ENCODE assay signal across 11 mouse cellular contexts in the genomic region with DNA sequence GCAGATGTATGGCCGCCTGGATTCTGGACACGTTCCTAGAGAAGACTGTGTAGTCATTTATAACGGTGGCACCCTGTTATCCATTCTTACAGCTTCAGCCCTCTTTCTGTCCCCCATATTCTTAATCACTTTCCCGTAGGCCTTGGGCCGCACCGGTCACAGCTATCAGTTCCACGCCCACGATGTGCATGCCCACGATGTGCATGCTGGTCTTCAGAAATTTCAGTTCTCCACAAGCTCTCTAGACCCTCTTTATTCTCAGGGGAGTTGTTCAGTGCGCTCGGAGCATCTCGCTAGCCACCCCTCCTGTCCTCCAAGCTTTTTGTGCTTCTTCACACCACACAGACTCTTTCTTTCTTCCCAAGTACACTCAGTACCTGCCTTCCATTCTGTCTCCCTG.
DNase-seq lines count a peak whose midpoint lies in the region; ATAC-seq and TF ChIP-seq lines count a peak whose summit lies in the region.
"Had no signal": no experiment of that assay in that cellular context is flagged by ENCODE, and none has a peak within 500 bp of the region (broad histone marks: within the 10 kb centered on the region; RNA-seq: fewer than 3 reads in every experiment).

No protein-coding gene starts in this region.

- in situ Hi-C loops in CH12.LX (cut with MboI; ENCODE audit: low pct_ligation_motif_present, low pct_unique_long_range_greater_than_20kb, low sequenced_read_pairs): no loop called here

- H3K9me3 ChIP-seq in kidney, embryonic 15.5 days (replicated peaks): no peaks in the 10 kb centered on the region
- H3K9me3 ChIP-seq in CH12.LX (replicated peaks; ENCODE audit: low read length): no peaks in the 10 kb centered on the region
- no peaks in the 10 kb centered on the region for H3K9me3 ChIP-seq in limb, embryonic 12.5 days

- H3K79me2 ChIP-seq in CH12.LX (replicated peaks; ENCODE audit: control insufficient read depth, extremely low read depth, insufficient read depth, poor library complexity, severe bottlenecking): peaks cover 64% of the 10 kb centered on the region

- DNase-seq in kidney, postnatal 10 days: no peak
- DNase-seq in CH12.LX (ENCODE audit: extremely low read depth): peak; percentile 58
- DNase-seq in adrenal gland, postnatal 36 days: no peak
- DNase-seq in adrenal gland, adult 2 months: no peak
- DNase-seq: right cerebral cortex, postnatal 25 days had no signal

- H3K36me3 ChIP-seq in kidney, embryonic 15.5 days: no peaks in the 10 kb centered on the region
- H3K36me3 ChIP-seq in CH12.LX (replicated peaks in 1 of 2; ENCODE audit: control insufficient read depth in 1 of 2, insufficient read depth in 1 of 2, low read length in 1 of 2): peaks cover 5 to 39% of the 10 kb centered on the region in 2 experiments
- H3K36me3 ChIP-seq in limb, embryonic 12.5 days: no peaks in the 10 kb centered on the region

- ATAC-seq in kidney, embryonic 15.5 days (replicated peaks; ENCODE audit: low FRiP score): no peak
- ATAC-seq in limb, embryonic 12.5 days (ENCODE audit: insufficient number of reproducible peaks, insufficient read depth, low FRiP score, low TSS enrichment, low read depth): no peak
- ATAC-seq: inflammation-experienced regulatory T-cells, adult 6 months had no signal

- peak overlapping the region; percentile 45 for H3K4me2 ChIP-seq in kidney, embryonic 15.5 days
- peak overlapping the region; percentile 86 for H3K4me2 ChIP-seq in CH12.LX (ENCODE audit: insufficient read depth, low read depth, poor library complexity, severe bottlenecking)
- H3K4me2 ChIP-seq in limb, embryonic 12.5 days: peak overlapping the region; percentile 43

- TF ChIP-seq RAD21 in CH12.LX (IDR thresholded peaks at IDR 0.05; ENCODE audit: low read depth, low read length): no peak; the same call in 1 of the 2 replicates

- no peak for TF ChIP-seq CTCF in CH12.LX (conservative IDR thresholded peaks at IDR 0.05 in 1 of 2, IDR thresholded peaks at IDR 0.05 in 1 of 2; ENCODE audit: low read depth in 2 of 2, low read length in 2 of 2)

- no peak overlapping the region for H3K9ac ChIP-seq in kidney, embryonic 15.5 days
- H3K9ac ChIP-seq in CH12.LX (ENCODE audit: insufficient read depth, low read depth): peak overlapping the region; percentile 42
- no peak overlapping the region for H3K9ac ChIP-seq in limb, embryonic 12.5 days (replicated peaks)
- H3K9ac ChIP-seq: lung, embryonic 14.5 days had no signal

- no peak; the same call in 1 of the 2 replicates for TF ChIP-seq POLR2A in CH12.LX (IDR thresholded peaks at IDR 0.05; ENCODE audit: low read depth, low read length)

- H3K27ac ChIP-seq in kidney, embryonic 15.5 days: peak overlapping the region; percentile 90
- H3K27ac ChIP-seq in CH12.LX (ENCODE audit: insufficient read depth, low read depth): peak overlapping the region; percentile 67
- H3K27ac ChIP-seq in brown adipose tissue, adult 24 weeks (replicated peaks; ENCODE audit: low read depth, low read length): peak overlapping the region; percentile 88
- peak overlapping the region; percentile 31; the same call in 1 of the 2 replicates for H3K27ac ChIP-seq in limb, embryonic 12.5 days

- peak; percentile 33 for TF ChIP-seq EP300 in CH12.LX (IDR thresholded peaks at IDR 0.05; ENCODE audit: low read length)

- peak overlapping the region; percentile 7; the same call in 1 of the 2 replicates for H3K4me3 ChIP-seq in kidney, embryonic 15.5 days (replicated peaks)
- peak overlapping the region; percentile 21 to 34 (median 23) for H3K4me3 ChIP-seq in CH12.LX (replicated peaks in 1 of 3; ENCODE audit: low read depth in 2 of 3, low read length in 2 of 3, poor library complexity in 1 of 3)
- peak overlapping the region; percentile 38 for H3K4me3 ChIP-seq in brown adipose tissue, adult 24 weeks (ENCODE audit: insufficient read depth, low read depth, low read length)
- H3K4me3 ChIP-seq in limb, embryonic 12.5 days (replicated peaks): no peak overlapping the region
- H3K4me3 ChIP-seq: myocyte had no signal

- dilution Hi-C loops in CH12.LX (cut with MboI; ENCODE audit: extremely low pct_ligation_motif_present, extremely low pct_unique_long_range_greater_than_20kb, low sequenced_read_pairs): no loop called here

- H3K4me1 ChIP-seq in kidney, embryonic 15.5 days: peaks cover 51% of the 10 kb centered on the region
- peaks cover 27 to 85% of the 10 kb centered on the region in 2 experiments for H3K4me1 ChIP-seq in CH12.LX (ENCODE audit: control insufficient read depth in 1 of 2, insufficient read depth in 2 of 2)
- H3K4me1 ChIP-seq in brown adipose tissue, adult 24 weeks (ENCODE audit: control insufficient read depth, insufficient read depth, insufficient read length, low read length): peaks cover 46% of the 10 kb centered on the region
- H3K4me1 ChIP-seq in limb, embryonic 12.5 days (replicated peaks): peaks cover 63% of the 10 kb centered on the region

- no peaks in the 10 kb centered on the region for H3K27me3 ChIP-seq in kidney, embryonic 15.5 days
- no peaks in the 10 kb centered on the region for H3K27me3 ChIP-seq in CH12.LX (replicated peaks)
- H3K27me3 ChIP-seq in limb, embryonic 12.5 days: no peaks in the 10 kb centered on the region

- 63% methylated on average over 12 of the region's 12 CpGs for WGBS in kidney, embryonic 15.5 days
- WGBS in limb, embryonic 12.5 days: 77% methylated on average over 12 of the region's 12 CpGs

TF ChIP-seq in CH12.LX, 34 proteins besides CTCF, POLR2A, EP300 and RAD21:
- TF ChIP-seq MXI1 (IDR thresholded peaks at IDR 0.05; ENCODE audit: low read depth, low read length) (peak; percentile 20; the same call in 1 of the 2 replicates), JUN (IDR thresholded peaks at IDR 0.05; ENCODE audit: insufficient read depth, low read depth, low read length) (no peak), USF1 (IDR thresholded peaks at IDR 0.05; ENCODE audit: low read depth, low read length) (no peak), E2F4 (IDR thresholded peaks at IDR 0.05; ENCODE audit: insufficient replicate concordance, low read depth, low read length) (no peak), HCFC1 (IDR thresholded peaks at IDR 0.05; ENCODE audit: low read depth, low read length) (no peak), MAFK (IDR thresholded peaks at IDR 0.05; ENCODE audit: insufficient replicate concordance, low read length) (no peak), JUND (conservative IDR thresholded peaks at IDR 0.05; ENCODE audit: low read depth, low read length) (no peak), POLR2AphosphoS2 (IDR thresholded peaks at IDR 0.05; ENCODE audit: low read depth, low read length) (no peak), KAT2A (IDR thresholded peaks at IDR 0.05; ENCODE audit: insufficient replicate concordance, low read length) (no peak), CHD1 (IDR thresholded peaks at IDR 0.05; ENCODE audit: low read depth, low read length) (no peak), ZC3H11A (IDR thresholded peaks at IDR 0.05; ENCODE audit: low read depth, low read length) (no peak), ZNF384 (IDR thresholded peaks at IDR 0.05; ENCODE audit: low read depth, low read length) (no peak), TBP (conservative IDR thresholded peaks at IDR 0.05; ENCODE audit: low read depth, low read length) (no peak), RCOR1 (conservative IDR thresholded peaks at IDR 0.05; ENCODE audit: low read depth, low read length) (0 out of 2 replicates have a peak, but pooled peaks have one; percentile 18), SIN3A (IDR thresholded peaks at IDR 0.05; ENCODE audit: low read length) (no peak), TCF12 (IDR thresholded peaks at IDR 0.05; ENCODE audit: low read depth, low read length) (0 out of 2 replicates have a peak, but pooled peaks have one; percentile 31), IRF4 (IDR thresholded peaks at IDR 0.05; ENCODE audit: low read depth, low read length) (no peak; the same call in none of the 2 replicates), MYC (IDR thresholded peaks at IDR 0.05; ENCODE audit: low read depth, low read length) (peak; percentile 82), BHLHE40 (IDR thresholded peaks at IDR 0.05; ENCODE audit: low read depth, low read length) (no peak; the same call in none of the 2 replicates), UBTF (IDR thresholded peaks at IDR 0.05; ENCODE audit: low read depth, low read length) (no peak), ZKSCAN1 (IDR thresholded peaks at IDR 0.05; ENCODE audit: borderline replicate concordance, low read depth, low read length) (no peak), NELFE (IDR thresholded peaks at IDR 0.05; ENCODE audit: low read depth, low read length) (no peak), ETS1 (conservative IDR thresholded peaks at IDR 0.05; ENCODE audit: low read depth, low read length) (no peak), MAX (IDR thresholded peaks at IDR 0.05; ENCODE audit: low read length) (no peak; the same call in 1 of the 2 replicates), SMC3 (IDR thresholded peaks at IDR 0.05; ENCODE audit: low read depth, low read length) (no peak; the same call in 1 of the 2 replicates), CHD2 (IDR thresholded peaks at IDR 0.05; ENCODE audit: low read length) (0 out of 2 replicates have a peak, but pooled peaks have one; percentile 7), NRF1 (IDR thresholded peaks at IDR 0.05; ENCODE audit: low read depth, low read length) (no peak), USF2 (conservative IDR thresholded peaks at IDR 0.05; ENCODE audit: low read depth, low read length) (no peak), GABPA (IDR thresholded peaks at IDR 0.05; ENCODE audit: insufficient replicate concordance, low read depth, low read length) (no peak), ELF1 (IDR thresholded peaks at IDR 0.05; ENCODE audit: low read depth, low read length) (no peak), ZMIZ1 (IDR thresholded peaks at IDR 0.05; ENCODE audit: low read depth, low read length) (peak; percentile 25; the same call in 1 of the 2 replicates), MEF2A (IDR thresholded peaks at IDR 0.05; ENCODE audit: borderline replicate concordance, low read depth, low read length) (peak; percentile 23; the same call in 1 of the 2 replicates), MAZ (IDR thresholded peaks at IDR 0.05; ENCODE audit: low read depth, low read length) (no peak), PAX5 (IDR thresholded peaks at IDR 0.05; ENCODE audit: low read length) (no peak)

Comparison
In these comparisons a context has a peak if more than half of its experiments do, and no peak if none do; other contexts are left out.
1. H3K27ac ChIP-seq: peak in every context shown above with its lines; median percentile 90 in kidney, embryonic 15.5 days; 88 in brown adipose tissue, adult 24 weeks; 67 in CH12.LX; 31 in limb, embryonic 12.5 days.